Mouse (Mus musculus) midbrain, embryonic 16.5 days (tissue): ENCODE measurements around the gene Atrip. TPM values are rescaled to one million over a fixed set of nuclear protein-coding genes. Genes with fewer than 3 reads are reported as not detected.
A peak's percentile ranks its signal among the peaks of the same experiment; 100 is the strongest.

Experiments
- ATAC-seq: fragments of 200-750 bp; cut with Nextera tagmentation; 2 replicates; pipeline ENCODE4 v1.8.0; 2017; ENCODE audit warnings: moderate TSS enrichment
- H3K27ac ChIP-seq: fragments of 300-500 bp; sonication (generic); 2 replicates; pipeline ENCODE4 v1.5.1; 2014; ENCODE audit warnings: mild to moderate bottlenecking, low read length, mixed read lengths
- H3K27me3 ChIP-seq: fragments of 300-500 bp; sonication (generic); 2 replicates; pipeline ENCODE4 v1.6.1; 2014; ENCODE audit warnings: low read depth, low read length, mixed read lengths; ENCODE audit not compliant: control insufficient read depth, insufficient read depth
- H3K36me3 ChIP-seq: fragments of 300-500 bp; sonication (generic); 2 replicates; pipeline ENCODE4 v1.6.1; 2014; ENCODE audit warnings: mild to moderate bottlenecking, low read length, moderate library complexity, mixed read lengths; ENCODE audit not compliant: control insufficient read depth, insufficient read depth
- H3K4me1 ChIP-seq: fragments of 300-500 bp; sonication (generic); 2 replicates; pipeline ENCODE4 v1.6.1; 2014; ENCODE audit warnings: mild to moderate bottlenecking, low read length, mixed read lengths; ENCODE audit not compliant: control insufficient read depth, insufficient read depth
- H3K4me2 ChIP-seq: fragments of 300-500 bp; sonication (generic); 2 replicates; pipeline ENCODE4 v1.6.1; 2014; ENCODE audit warnings: mild to moderate bottlenecking, low read length, mixed read lengths
- H3K4me3 ChIP-seq: fragments of 300-500 bp; sonication (generic); 2 replicates; pipeline ENCODE4 v1.5.1; 2014; ENCODE audit warnings: low read depth, mild to moderate bottlenecking, low read length, moderate library complexity, mixed read lengths
- H3K9ac ChIP-seq: fragments of 300-500 bp; sonication (generic); 2 replicates; pipeline ENCODE4 v1.6.1; 2014; ENCODE audit warnings: low read depth, low read length, mixed read lengths
- H3K9me3 ChIP-seq: fragments of 300-500 bp; sonication (generic); replicated peaks from 2 replicates; pipeline ENCODE4 v1.6.1; 2014; ENCODE audit warnings: mild to moderate bottlenecking, low read length, mixed read lengths; ENCODE audit not compliant: control insufficient read depth, poor library complexity, severe bottlenecking
- WGBS: fragments of 180-500 bp; shearing (Covaris S2); extraction: QIAGEN DNeasy Blood & Tissue Kit; methylation state at CpG from one replicate; pipeline ENCODE4 v1.1.7; 2014; 5-methylcytosine and 5-hydroxymethylcytosine counted together
- polyA plus RNA-seq: library from polyadenylated mRNA; unstranded; fragments of >200 nt; fragmentation: Nextera tagmentation; extraction: Ambion mirVana; gene quantifications from 2 replicates; pipeline ENCODE4 v1.2.1, GENCODE M21; 2015

Atrip gene
- polyA plus RNA-seq, 1 experiment from 2014 or later = 31.5 TPM

GRCm38 (mm10) chr9:109095137-109095982 lies 21.4 kb upstream of the Atrip start, which contains the start of gene Plxnb1:
Plxnb1 (plus strand) TSS chr9:109095389.
- H3K4me3 ChIP-seq = peak within 1 kb of the TSS; percentile 80
- H3K4me2 ChIP-seq = peak within 1 kb of the TSS; percentile 79
- H3K27me3 ChIP-seq = no peaks in the 10 kb centered on the region
- under 1% methylated on average over 91 of the region's 102 CpGs for WGBS
- peaks cover 47% of the 10 kb centered on the region for H3K4me1 ChIP-seq
- H3K9ac ChIP-seq = peak within 1 kb of the TSS; percentile 88
- H3K27ac ChIP-seq = peak within 1 kb of the TSS; percentile 99
- no peaks in the 10 kb centered on the region for H3K9me3 ChIP-seq
- H3K36me3 ChIP-seq = peaks cover 11% of the 10 kb centered on the region
- peak; percentile 59 for ATAC-seq

DNA sequence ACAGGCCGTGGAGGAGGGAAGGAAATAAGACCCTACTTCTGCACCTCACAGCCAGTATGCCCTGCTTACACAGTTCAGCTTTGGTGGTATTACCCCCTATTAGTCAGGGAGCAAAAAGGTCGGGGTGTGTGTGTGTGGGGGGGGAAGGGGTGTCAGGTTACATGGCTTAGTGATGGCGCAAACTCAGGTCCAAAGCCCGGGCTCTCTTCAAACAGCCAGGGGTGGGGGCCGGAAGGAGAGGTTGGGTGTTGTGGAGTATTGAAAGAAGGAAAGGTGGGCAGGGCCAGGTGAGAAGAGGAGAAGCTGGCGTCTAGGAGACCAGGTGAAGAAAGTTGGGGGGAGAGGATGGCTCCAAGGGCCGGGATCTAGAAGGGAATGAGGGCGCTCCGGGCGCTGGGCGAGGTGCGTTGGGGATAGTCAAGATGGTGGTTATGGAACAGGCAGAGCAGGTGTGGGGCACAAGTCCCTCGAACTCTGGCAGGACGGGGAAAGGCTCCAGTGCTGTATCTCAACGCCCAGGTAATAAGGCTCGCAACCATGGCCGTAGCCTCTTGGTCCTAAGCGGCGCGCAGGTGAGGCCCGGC lies 20.7 kb upstream of the Atrip start:
- H3K4me3 ChIP-seq = peak overlapping the region; percentile 80
- peak overlapping the region; percentile 99 for H3K27ac ChIP-seq
- H3K36me3 ChIP-seq = peaks cover 11% of the 10 kb centered on the region
- ATAC-seq = no peak
- H3K4me1 ChIP-seq = peaks cover 47% of the 10 kb centered on the region
- no peaks in the 10 kb centered on the region for H3K9me3 ChIP-seq
- peak overlapping the region; percentile 88 for H3K9ac ChIP-seq
- WGBS = 2% methylated on average over 21 of the region's 21 CpGs
- peak overlapping the region; percentile 79 for H3K4me2 ChIP-seq
- no peaks in the 10 kb centered on the region for H3K27me3 ChIP-seq

- 13% methylated on average over 11 of the region's 11 CpGs for WGBS
- Histone ChIP-seq H3K27me3 (no peaks in the 10 kb centered on the region), H3K27ac (peak overlapping the region; percentile 99)
Observed at GRCm38 (mm10) chr9:109093786-109094552, 20.0 kb upstream of the Atrip start.

GRCm38 (mm10) chr9:109092799-109093198 lies 18.9 kb upstream of the Atrip start:
- no peaks in the 10 kb centered on the region for H3K27me3 ChIP-seq
- ATAC-seq = no peak
- H3K9me3 ChIP-seq = no peaks in the 10 kb centered on the region
- no peak overlapping the region for H3K4me2 ChIP-seq
- 28% methylated on average over 6 of the region's 6 CpGs for WGBS
- no peak overlapping the region for H3K9ac ChIP-seq
- H3K36me3 ChIP-seq = peaks cover 9% of the 10 kb centered on the region
- peaks cover 31% of the 10 kb centered on the region for H3K4me1 ChIP-seq
- H3K27ac ChIP-seq = 0 out of 2 replicates have a peak overlapping the region, but pooled peaks have one; percentile 13
- no peak overlapping the region for H3K4me3 ChIP-seq

More at GRCm38 (mm10) chr9:109093786-109094552, 20.0 kb upstream of the Atrip start:
- Histone ChIP-seq H3K4me3 (peak overlapping the region; percentile 80), H3K9ac (peak overlapping the region; percentile 88; the same call in 1 of the 2 replicates), H3K36me3 (peaks cover 9% of the 10 kb centered on the region), H3K9me3 (no peaks in the 10 kb centered on the region), H3K4me1 (peaks cover 43% of the 10 kb centered on the region), H3K4me2 (peak overlapping the region; percentile 79)
- no peak for ATAC-seq

GRCm38 (mm10) chr9:109091802-109092201 lies 17.9 kb upstream of the Atrip start:
- no peaks in the 10 kb centered on the region for H3K27me3 ChIP-seq
- H3K4me3 ChIP-seq = no peak overlapping the region
- 93% methylated on average over 8 of the region's 8 CpGs for WGBS
- ATAC-seq = no peak
- H3K9ac ChIP-seq = no peak overlapping the region
- H3K4me1 ChIP-seq = peaks cover 21% of the 10 kb centered on the region
- H3K27ac ChIP-seq = no peak overlapping the region
- no peaks in the 10 kb centered on the region for H3K9me3 ChIP-seq
- peaks cover 9% of the 10 kb centered on the region for H3K36me3 ChIP-seq
- no peak overlapping the region for H3K4me2 ChIP-seq

DNA sequence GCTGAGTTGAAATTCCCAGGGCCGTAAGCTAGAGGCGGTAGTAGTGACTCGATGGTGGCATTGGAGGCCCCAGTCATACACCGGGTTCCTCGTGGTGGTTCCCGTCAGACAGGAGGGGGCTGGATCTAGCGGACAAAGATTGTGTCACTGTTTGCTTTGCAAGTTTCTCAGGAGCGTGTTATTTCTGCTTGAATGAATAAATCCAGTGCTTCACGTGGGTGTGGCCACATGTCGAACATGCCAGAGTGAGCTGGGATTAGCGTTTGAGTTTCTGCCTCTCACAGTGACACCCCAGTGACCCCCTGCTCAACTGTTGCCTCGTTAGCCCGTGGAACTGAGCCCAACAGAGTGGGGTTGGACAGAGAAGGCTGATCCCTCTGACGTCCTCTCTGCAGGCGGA lies 16.5 kb upstream of the Atrip start:
- H3K9me3 ChIP-seq = no peaks in the 10 kb centered on the region
- no peak overlapping the region for H3K4me2 ChIP-seq
- WGBS = 40% methylated on average over 15 of the region's 15 CpGs
- no peak for ATAC-seq
- no peak overlapping the region for H3K9ac ChIP-seq
- peaks cover 12% of the 10 kb centered on the region for H3K4me1 ChIP-seq
- H3K4me3 ChIP-seq = no peak overlapping the region
- no peaks in the 10 kb centered on the region for H3K27me3 ChIP-seq
- H3K36me3 ChIP-seq = peaks cover 9% of the 10 kb centered on the region
- H3K27ac ChIP-seq = no peak overlapping the region

- ATAC-seq = no peak
- Histone ChIP-seq H3K36me3 (peaks cover 9% of the 10 kb centered on the region), H3K4me2 (no peak overlapping the region), H3K27me3 (no peaks in the 10 kb centered on the region), H3K9me3 (no peaks in the 10 kb centered on the region), H3K4me1 (peaks cover 6% of the 10 kb centered on the region), H3K9ac (no peak overlapping the region), H3K27ac (no peak overlapping the region), H3K4me3 (no peak overlapping the region)
- 4% methylated on average over 5 of the region's 5 CpGs for WGBS
Observed at GRCm38 (mm10) chr9:109087987-109088386, 14.1 kb upstream of the Atrip start.

DNA sequence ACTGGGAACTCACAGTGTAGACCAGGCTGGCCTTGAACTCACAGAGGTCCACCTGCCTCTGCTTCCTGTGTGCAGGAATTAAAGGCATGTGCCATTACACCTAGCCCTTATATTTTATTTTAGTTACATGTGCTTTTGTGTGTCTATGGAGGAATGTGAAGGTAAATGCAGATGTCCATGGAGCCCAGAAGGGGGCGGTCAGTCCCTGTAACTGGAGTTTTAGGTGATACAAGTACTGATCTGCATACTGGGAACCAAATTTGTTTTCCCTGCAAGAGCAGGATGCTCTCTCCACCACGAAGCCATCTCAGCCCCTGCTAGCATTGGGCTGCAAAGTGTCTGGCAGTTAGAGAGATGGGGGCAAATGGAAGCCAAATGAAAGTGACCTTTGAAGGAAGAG lies 11.0 kb upstream of the Atrip start:
- Histone ChIP-seq H3K4me2 (no peak overlapping the region), H3K36me3 (peaks cover 2% of the 10 kb centered on the region), H3K9me3 (no peaks in the 10 kb centered on the region), H3K4me3 (no peak overlapping the region), H3K4me1 (peaks cover 20% of the 10 kb centered on the region), H3K27ac (no peak overlapping the region), H3K27me3 (no peaks in the 10 kb centered on the region), H3K9ac (no peak overlapping the region)
- 13% methylated on average over 2 of the region's 2 CpGs for WGBS
- ATAC-seq = no peak
